Mouse (Mus musculus) forebrain, postnatal 0 days (tissue): ENCODE data around the gene Txk. TPM values are rescaled to one million over a fixed set of nuclear protein-coding genes. Genes with fewer than 3 reads are reported as not detected.

Experiments used
- ATAC-seq: fragments of 200-750 bp; cut with Nextera tagmentation; 2 replicates; pipeline ENCODE4 v1.8.0; 2017; ENCODE audit warnings: mild to moderate bottlenecking, moderate library complexity
- DNase-seq: peaks from one replicate; pipeline ENCODE4 v3.0.0-alpha.2; 2015
- H3K27ac ChIP-seq: fragments of 300-500 bp; sonication (generic); 2 replicates; pipeline ENCODE4 v1.5.1; 2014; ENCODE audit warnings: low read depth, mild to moderate bottlenecking, antibody characterized with exemption, low read length, moderate library complexity, mixed read lengths
- H3K27me3 ChIP-seq: fragments of 300-500 bp; sonication (generic); 2 replicates; pipeline ENCODE4 v1.6.1; 2014; ENCODE audit warnings: mild to moderate bottlenecking, low read length, mixed read lengths; ENCODE audit not compliant: insufficient read depth
- H3K36me3 ChIP-seq: fragments of 300-500 bp; sonication (generic); 2 replicates; pipeline ENCODE4 v1.6.1; 2014; ENCODE audit warnings: mild to moderate bottlenecking, moderate library complexity; ENCODE audit not compliant: insufficient read depth
- H3K4me1 ChIP-seq: fragments of 300-500 bp; sonication (generic); 2 replicates; pipeline ENCODE4 v1.6.1; 2014; ENCODE audit warnings: antibody characterized with exemption; ENCODE audit not compliant: insufficient read depth
- H3K4me2 ChIP-seq: fragments of 300-500 bp; sonication (generic); 2 replicates; pipeline ENCODE4 v1.6.1; 2014; ENCODE audit warnings: low read depth, mild to moderate bottlenecking, moderate library complexity
- H3K4me3 ChIP-seq: fragments of 300-500 bp; sonication (generic); 2 replicates; pipeline ENCODE4 v1.5.1; 2014; ENCODE audit warnings: low read depth, low read length, mixed read lengths
- H3K9ac ChIP-seq: fragments of 300-500 bp; sonication (generic); 2 replicates; pipeline ENCODE4 v1.6.1; 2014; ENCODE audit warnings: mild to moderate bottlenecking
- H3K9me3 ChIP-seq: fragments of 300-500 bp; sonication (generic); 2 replicates; pipeline ENCODE4 v1.6.1; 2016; ENCODE audit warnings: low read length
- CTCF ChIP-seq: sonication (generic); IDR thresholded peaks from 2 replicates; pipeline ENCODE4 v1.5.1; 2016; ENCODE audit warnings: antibody characterized with exemption, control low read depth, low read depth
- WGBS: fragments of 180-500 bp; shearing (Covaris S2); extraction: QIAGEN DNeasy Blood & Tissue Kit; methylation state at CpG from one replicate; pipeline ENCODE4 v1.1.7; 2014; 5-methylcytosine and 5-hydroxymethylcytosine counted together
- polyA plus RNA-seq: library from polyadenylated mRNA; unstranded; fragments of >200 nt; fragmentation: Nextera tagmentation; extraction: Ambion mirVana; gene quantifications from 2 replicates; pipeline ENCODE4 v1.2.1, GENCODE M21; 2015
- total RNA-seq: library from RNA; depleted of rRNA; stranded (reverse); fragments of >200 nt; gene quantifications from 2 replicates; pipeline ENCODE4 v1.2.3, GENCODE M21; 2014

Txk gene
- total and polyA plus RNA-seq, 2 experiments from 2014 or later, result 0.13 TPM; not detected in 1

DNA sequence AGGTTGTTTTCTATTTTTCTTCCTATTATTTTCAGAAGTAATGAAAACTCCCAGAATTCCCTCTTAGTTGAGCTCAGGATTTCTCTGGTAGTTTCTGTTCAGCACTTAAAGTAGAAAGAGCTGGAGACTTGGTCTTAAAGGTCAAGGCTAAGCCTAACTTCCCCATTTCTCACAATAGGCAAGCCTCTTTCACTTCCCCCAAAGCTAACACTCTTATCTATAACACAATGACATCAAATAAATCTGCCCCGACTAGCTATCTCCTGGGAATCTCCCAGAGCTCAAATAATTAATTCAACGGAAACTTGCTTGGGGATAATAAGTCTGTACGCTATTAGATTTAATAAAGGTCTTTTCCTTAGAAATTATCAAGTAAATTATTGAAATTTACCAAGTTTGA, 10.4 kb upstream of the Txk start:
- ATAC-seq (no peak), DNase-seq (no peak)
- no peaks in the 10 kb centered on the region for H3K27me3 ChIP-seq
- peaks cover 6% of the 10 kb centered on the region; the same call in 1 of the 2 replicates for H3K4me1 ChIP-seq
- H3K4me3 ChIP-seq, result no peak overlapping the region
- H3K36me3 ChIP-seq, result no peaks in the 10 kb centered on the region
- no peaks in the 10 kb centered on the region for H3K9me3 ChIP-seq
- H3K27ac ChIP-seq, result no peak overlapping the region
- H3K9ac ChIP-seq, result no peak overlapping the region
- 67% methylated on average over 3 of the region's 3 CpGs for WGBS
- TF ChIP-seq CTCF, result no peak
- no peak overlapping the region for H3K4me2 ChIP-seq

DNA sequence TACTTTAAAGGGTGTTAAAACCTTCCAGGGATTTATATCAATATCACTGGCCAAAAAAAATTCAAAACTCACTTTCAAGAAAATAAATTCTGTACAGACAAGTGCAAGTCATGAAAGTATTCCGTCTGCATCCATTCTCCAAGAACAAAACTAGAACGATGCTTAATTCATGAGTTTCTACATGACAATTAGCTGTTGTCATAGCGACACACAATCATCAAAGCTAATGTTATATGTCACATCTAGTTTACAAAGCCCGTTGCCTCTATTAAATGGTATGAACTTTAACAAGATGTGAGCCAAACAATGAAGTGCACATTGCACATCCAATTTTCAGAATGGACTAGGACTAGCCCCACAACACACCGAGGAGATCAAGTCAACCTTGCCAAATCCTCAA, 9.2 kb upstream of the Txk start:
- Histone ChIP-seq H3K4me3 (no peak overlapping the region), H3K9me3 (no peaks in the 10 kb centered on the region), H3K27me3 (no peaks in the 10 kb centered on the region), H3K4me2 (no peak overlapping the region), H3K36me3 (no peaks in the 10 kb centered on the region), H3K4me1 (peaks cover 6% of the 10 kb centered on the region; the same call in 1 of the 2 replicates), H3K9ac (no peak overlapping the region), H3K27ac (no peak overlapping the region)
- no peak for TF ChIP-seq CTCF
- ATAC-seq (peak; percentile 56; the same call in 1 of the 2 replicates), DNase-seq (no peak)
- WGBS, result 22% methylated on average over 5 of the region's 5 CpGs

DNA sequence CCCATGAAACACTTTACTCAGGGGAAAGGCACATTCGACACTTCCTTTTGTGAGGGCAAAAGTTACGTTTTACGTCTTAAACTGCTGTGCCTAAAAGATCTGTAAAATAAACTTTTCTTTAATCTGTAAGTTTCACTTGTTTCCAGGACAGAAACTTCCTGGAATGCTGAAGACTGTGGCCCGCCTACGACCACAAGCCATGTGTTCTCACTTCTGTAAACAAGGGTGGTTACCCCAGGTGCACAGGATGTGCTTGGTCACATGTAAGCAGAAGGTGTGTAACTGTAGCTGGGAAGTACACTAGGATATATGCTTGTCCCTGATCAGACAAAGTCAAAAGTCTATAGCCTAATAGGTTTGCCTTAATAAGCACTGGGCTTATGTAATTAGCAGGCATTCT, 8.7 kb upstream of the Txk start:
- no peak overlapping the region for H3K27ac ChIP-seq
- no peaks in the 10 kb centered on the region for H3K9me3 ChIP-seq
- TF ChIP-seq CTCF, result no peak
- H3K9ac ChIP-seq, result no peak overlapping the region
- H3K4me1 ChIP-seq, result peaks cover 6% of the 10 kb centered on the region; the same call in 1 of the 2 replicates
- DNase-seq (no peak), ATAC-seq (no peak)
- WGBS, result 78% methylated on average over 5 of the region's 5 CpGs
- no peak overlapping the region for H3K4me2 ChIP-seq
- no peaks in the 10 kb centered on the region for H3K27me3 ChIP-seq
- no peak overlapping the region for H3K4me3 ChIP-seq
- no peaks in the 10 kb centered on the region for H3K36me3 ChIP-seq

DNA sequence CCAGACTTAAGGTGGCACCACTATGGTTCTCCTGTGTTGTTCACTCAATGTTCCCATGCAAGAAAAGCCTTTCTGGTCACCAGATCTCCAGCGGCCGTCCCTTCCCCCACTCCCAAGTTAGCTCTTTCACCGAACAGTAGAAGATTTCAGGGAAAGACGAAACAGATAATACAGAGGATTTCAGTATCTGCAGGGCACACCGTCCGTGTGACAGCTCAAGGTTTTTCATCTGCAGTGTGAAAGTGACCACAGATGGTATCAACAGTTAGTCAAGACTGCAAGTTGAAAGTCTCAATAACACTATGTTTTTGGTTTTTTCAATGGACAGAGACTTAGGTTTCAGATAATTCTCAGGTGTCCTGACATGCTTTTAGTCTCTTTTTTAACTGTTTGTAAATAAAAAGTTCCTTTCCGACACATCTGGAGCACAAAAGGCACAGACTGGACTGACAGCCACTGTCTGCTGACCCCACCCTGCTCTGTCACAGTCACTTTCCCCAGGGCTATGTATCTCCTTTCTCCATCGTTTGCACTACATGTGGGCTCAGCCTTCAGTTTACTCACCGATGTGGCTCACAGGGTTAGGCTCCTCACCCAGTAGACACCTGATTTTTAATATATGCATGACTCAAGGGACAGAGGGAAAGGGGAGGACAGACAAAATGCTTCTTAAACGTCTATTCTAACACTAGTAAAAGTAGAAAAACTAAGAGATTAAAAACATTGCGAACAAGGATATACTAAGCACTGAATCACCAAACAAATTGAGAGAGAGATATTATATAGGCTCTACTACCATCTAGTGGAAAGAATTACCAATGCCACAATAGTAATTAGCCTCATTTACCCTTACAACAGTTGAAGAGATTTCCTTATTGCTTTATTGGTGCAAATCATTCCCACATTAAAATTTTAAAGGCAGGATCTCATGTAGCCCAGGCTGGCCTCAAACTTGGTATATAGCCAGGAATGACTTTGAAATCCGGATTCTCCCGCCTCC, 6.6 kb upstream of the Txk start:
- WGBS, result 73% methylated on average over 13 of the region's 13 CpGs
- peak; percentile 68 for ATAC-seq
- DNase-seq, result no peak
- Histone ChIP-seq H3K4me2 (no peak overlapping the region), H3K27ac (no peak overlapping the region), H3K27me3 (no peaks in the 10 kb centered on the region), H3K9ac (no peak overlapping the region), H3K9me3 (no peaks in the 10 kb centered on the region), H3K4me3 (no peak overlapping the region), H3K36me3 (no peaks in the 10 kb centered on the region), H3K4me1 (peaks cover 6% of the 10 kb centered on the region; the same call in 1 of the 2 replicates)
- peak; percentile 71 for TF ChIP-seq CTCF

DNA sequence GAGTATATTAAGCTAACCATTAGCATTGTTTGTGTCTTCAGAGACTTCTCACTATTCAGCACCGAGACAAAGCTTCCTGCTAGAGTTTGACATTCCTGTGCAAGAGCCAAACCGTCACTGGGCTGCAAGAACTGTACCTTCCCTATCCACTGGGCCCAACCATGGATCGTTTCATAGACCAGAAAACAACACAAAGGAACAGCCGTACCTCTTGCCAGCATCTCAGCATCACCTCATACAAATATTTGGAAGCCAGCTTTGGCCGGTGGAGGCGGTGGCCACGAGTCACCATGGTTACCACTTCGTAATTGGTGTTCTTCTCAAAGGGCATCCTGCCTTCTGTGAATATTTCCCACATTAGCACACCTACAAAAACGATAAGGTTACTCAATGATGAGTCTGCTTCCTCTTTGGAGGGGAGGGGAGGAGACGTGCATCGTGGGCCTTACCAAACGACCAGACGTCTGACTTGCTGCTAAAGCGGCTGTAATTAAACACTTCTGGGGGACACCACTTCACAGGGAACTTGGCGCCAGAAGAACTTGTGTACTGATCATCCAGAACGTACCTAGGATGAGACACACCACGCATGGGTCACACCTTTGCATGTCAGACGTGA, 4.7 kb upstream of the Txk start:
- H3K4me3 ChIP-seq, result no peak overlapping the region
- no peaks in the 10 kb centered on the region for H3K27me3 ChIP-seq
- H3K36me3 ChIP-seq, result no peaks in the 10 kb centered on the region
- peaks cover 6% of the 10 kb centered on the region; the same call in 1 of the 2 replicates for H3K4me1 ChIP-seq
- no peak overlapping the region for H3K27ac ChIP-seq
- no peak overlapping the region for H3K9ac ChIP-seq
- no peak for DNase-seq
- peak; percentile 27 for ATAC-seq
- no peaks in the 10 kb centered on the region for H3K9me3 ChIP-seq
- H3K4me2 ChIP-seq, result no peak overlapping the region
- no peak for TF ChIP-seq CTCF
- 48% methylated on average over 18 of the region's 18 CpGs for WGBS

DNA sequence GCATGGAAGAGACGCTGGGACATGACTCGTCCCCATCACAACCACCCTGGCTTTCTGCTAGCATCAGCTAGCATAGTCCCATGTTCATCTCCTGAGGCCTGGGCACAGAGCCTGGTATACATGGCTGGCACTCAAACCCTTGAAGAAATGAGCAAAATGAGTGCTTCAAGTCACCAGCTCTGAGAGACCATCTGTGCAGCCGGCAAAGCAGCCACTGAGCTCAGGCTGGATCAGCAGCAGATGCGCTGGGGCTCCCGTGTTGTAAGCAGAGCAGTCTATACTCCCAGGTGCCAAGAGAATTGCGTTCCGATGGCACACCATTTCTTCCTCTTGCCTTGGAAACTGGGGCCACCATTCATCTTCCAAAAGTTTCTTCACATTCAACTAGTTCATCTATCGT, 3.4 kb upstream of the Txk start:
- Histone ChIP-seq H3K9me3 (no peaks in the 10 kb centered on the region), H3K36me3 (no peaks in the 10 kb centered on the region), H3K4me3 (no peak overlapping the region), H3K9ac (no peak overlapping the region), H3K27ac (no peak overlapping the region), H3K4me1 (no peaks in the 10 kb centered on the region), H3K4me2 (no peak overlapping the region), H3K27me3 (no peaks in the 10 kb centered on the region)
- 64% methylated on average over 8 of the region's 8 CpGs for WGBS
- ATAC-seq (peak; percentile 79), DNase-seq (peak; percentile 70)
- TF ChIP-seq CTCF, result no peak

DNA sequence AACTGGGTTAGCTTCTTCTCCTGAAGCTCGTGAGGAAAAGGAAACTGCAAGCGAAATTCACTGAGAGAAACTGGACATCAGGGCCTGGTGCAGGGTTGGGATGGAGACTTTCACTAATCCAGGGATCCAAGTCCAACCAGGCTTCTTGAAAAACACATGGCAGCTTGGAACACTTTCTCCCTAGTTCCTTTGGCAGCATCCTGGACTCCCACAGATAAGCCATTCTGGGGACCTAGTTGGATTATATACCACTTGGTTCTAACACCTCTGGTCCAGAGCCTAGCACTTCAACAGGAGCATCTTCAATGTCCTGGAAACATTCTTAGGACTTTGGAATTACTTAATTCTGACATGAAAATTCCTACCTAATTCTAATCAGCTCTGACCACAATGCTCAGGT, 2.5 kb upstream of the Txk start:
- no peaks in the 10 kb centered on the region for H3K36me3 ChIP-seq
- ATAC-seq (no peak), DNase-seq (no peak)
- no peaks in the 10 kb centered on the region for H3K27me3 ChIP-seq
- H3K27ac ChIP-seq, result no peak overlapping the region
- H3K9me3 ChIP-seq, result no peaks in the 10 kb centered on the region
- H3K9ac ChIP-seq, result no peak overlapping the region
- 81% methylated on average over 2 of the region's 2 CpGs for WGBS
- no peak for TF ChIP-seq CTCF
- no peaks in the 10 kb centered on the region for H3K4me1 ChIP-seq
- H3K4me2 ChIP-seq, result no peak overlapping the region
- H3K4me3 ChIP-seq, result no peak overlapping the region
